Mouse (Mus musculus) limb, embryonic 14.5 days (tissue): ENCODE measurements around the gene Szrd1. TPM values are rescaled to one million over a fixed set of nuclear protein-coding genes. Genes with fewer than 3 reads are reported as not detected.

Source experiments
- ATAC-seq: fragments of 200-750 bp; cut with Nextera tagmentation; 2 replicates; pipeline ENCODE4 v1.8.0; 2017; ENCODE audit warnings: low read depth, moderate number of reproducible peaks, moderate TSS enrichment; ENCODE audit not compliant: low FRiP score
- DNase-seq: peaks from one replicate; pipeline ENCODE4 v3.0.0-alpha.2; 2015; ENCODE audit warnings: low spot score
- H3K27ac ChIP-seq: fragments of 300-500 bp; sonication (generic); replicated peaks from 2 replicates; pipeline ENCODE4 v1.5.1; 2014; ENCODE audit warnings: low read depth, mild to moderate bottlenecking, low read length, moderate library complexity, mixed read lengths
- H3K27me3 ChIP-seq: fragments of 300-500 bp; sonication (generic); 2 replicates; pipeline ENCODE4 v1.6.1; 2014; ENCODE audit warnings: low read length, mixed read lengths; ENCODE audit not compliant: control insufficient read depth, insufficient read depth
- H3K36me3 ChIP-seq: fragments of 300-500 bp; sonication (generic); 2 replicates; pipeline ENCODE4 v1.6.1; 2014; ENCODE audit warnings: mild to moderate bottlenecking, low read length, moderate library complexity, mixed read lengths; ENCODE audit not compliant: control insufficient read depth, insufficient read depth
- H3K4me1 ChIP-seq: fragments of 300-500 bp; sonication (generic); 2 replicates; pipeline ENCODE4 v1.6.1; 2014; ENCODE audit warnings: antibody characterized with exemption, low read length, mixed read lengths; ENCODE audit not compliant: control insufficient read depth, insufficient read depth
- H3K4me2 ChIP-seq: fragments of 300-500 bp; sonication (generic); replicated peaks from 2 replicates; pipeline ENCODE4 v1.6.1; 2014; ENCODE audit warnings: low read depth, mild to moderate bottlenecking, low read length, moderate library complexity; ENCODE audit not compliant: severe bottlenecking
- H3K4me3 ChIP-seq: fragments of 300-500 bp; sonication (generic); replicated peaks from 2 replicates; pipeline ENCODE4 v1.5.1; 2014; ENCODE audit warnings: low read length
- H3K9ac ChIP-seq: fragments of 300-500 bp; sonication (generic); 2 replicates; pipeline ENCODE4 v1.6.1; 2014; ENCODE audit warnings: mild to moderate bottlenecking, low read depth, low read length, moderate library complexity; ENCODE audit not compliant: severe bottlenecking
- H3K9me3 ChIP-seq: fragments of 300-500 bp; sonication (generic); 2 replicates; pipeline ENCODE4 v1.6.1; 2016; ENCODE audit warnings: low read length; ENCODE audit not compliant: control insufficient read depth
- POLR2A ChIP-seq: fragments of 200-500 bp; IDR thresholded peaks from 2 replicates; pipeline ENCODE4 v1.8.0; 2012; ENCODE audit warnings: inconsistent platforms, mild to moderate bottlenecking, moderate library complexity, borderline replicate concordance; ENCODE audit not compliant: insufficient read depth, insufficient read length; ENCODE audit errors: extremely low read depth
- WGBS: fragments of 180-500 bp; shearing (Covaris S2); extraction: QIAGEN DNeasy Blood & Tissue Kit; methylation state at CpG from one replicate; pipeline ENCODE4 v1.1.7; 2014; 5-methylcytosine and 5-hydroxymethylcytosine counted together
- polyA plus RNA-seq, 2 experiments: library from polyadenylated mRNA; depleted of rRNA in 1 of 2; stranded (reverse) in 1 of 2; unstranded in 1 of 2; fragments of >200 nt; fragmentation: Nextera tagmentation in 1 of 2; extraction: Ambion mirVana in 1 of 2; gene quantifications; 2 replicates each; pipeline versions ENCODE4 v1.2.1 to v1.2.3; 2012 to 2014

The Szrd1 gene
- polyA plus RNA-seq, 2 experiments: 38.6 to 63.7 TPM

DNA sequence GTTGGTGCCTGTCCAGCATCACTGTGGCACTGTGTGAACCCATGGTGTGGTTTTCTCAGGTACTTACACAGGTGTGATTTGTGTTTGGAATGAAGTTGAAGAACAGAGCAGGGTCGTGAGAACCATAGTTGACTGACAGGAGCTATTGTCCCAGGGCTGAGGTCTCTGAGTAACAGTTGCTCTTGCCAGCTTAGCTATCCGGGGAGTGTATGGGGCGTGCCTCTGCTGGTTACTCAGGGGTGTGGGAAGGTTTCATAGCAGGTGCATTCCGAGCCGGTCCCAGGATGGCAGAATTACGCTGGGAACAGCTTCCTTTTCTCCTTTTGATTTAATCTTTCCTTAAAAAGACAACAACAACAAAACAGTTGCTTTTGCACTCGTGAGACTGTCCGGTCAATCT is 41.3 kb upstream of the Szrd1 start:
- Histone ChIP-seq H3K4me2 (no peak overlapping the region), H3K4me3 (no peak overlapping the region), H3K36me3 (peaks cover 58% of the 10 kb centered on the region), H3K9me3 (no peaks in the 10 kb centered on the region), H3K9ac (no peak overlapping the region), H3K27ac (no peak overlapping the region), H3K4me1 (peaks cover 4% of the 10 kb centered on the region), H3K27me3 (no peaks in the 10 kb centered on the region)
- TF ChIP-seq POLR2A: no peak
- DNase-seq (no peak), ATAC-seq (no peak)
- 90% methylated on average over 8 of the region's 8 CpGs for WGBS

DNA sequence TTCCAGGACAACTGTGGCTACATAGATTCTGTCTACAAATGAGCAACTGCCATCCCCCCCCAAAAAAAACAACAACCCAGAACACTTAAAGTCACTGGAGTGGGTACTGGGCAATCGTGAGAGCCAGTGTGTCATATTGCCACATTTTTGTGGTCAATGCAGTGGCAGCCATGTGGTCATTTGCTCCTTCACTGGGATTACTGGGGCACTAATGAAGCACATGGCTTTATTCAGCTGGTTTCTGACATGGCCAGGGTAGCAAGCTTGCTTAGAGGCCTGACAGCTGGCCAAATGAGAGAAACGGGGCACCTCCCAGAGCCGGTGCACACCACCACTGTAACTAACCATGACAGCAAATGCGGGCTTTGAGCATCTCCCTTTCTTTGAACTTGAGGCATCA is 38.9 kb upstream of the Szrd1 start:
- Histone ChIP-seq H3K27me3 (no peaks in the 10 kb centered on the region), H3K4me1 (no peaks in the 10 kb centered on the region), H3K36me3 (peaks cover 54% of the 10 kb centered on the region)

DNA sequence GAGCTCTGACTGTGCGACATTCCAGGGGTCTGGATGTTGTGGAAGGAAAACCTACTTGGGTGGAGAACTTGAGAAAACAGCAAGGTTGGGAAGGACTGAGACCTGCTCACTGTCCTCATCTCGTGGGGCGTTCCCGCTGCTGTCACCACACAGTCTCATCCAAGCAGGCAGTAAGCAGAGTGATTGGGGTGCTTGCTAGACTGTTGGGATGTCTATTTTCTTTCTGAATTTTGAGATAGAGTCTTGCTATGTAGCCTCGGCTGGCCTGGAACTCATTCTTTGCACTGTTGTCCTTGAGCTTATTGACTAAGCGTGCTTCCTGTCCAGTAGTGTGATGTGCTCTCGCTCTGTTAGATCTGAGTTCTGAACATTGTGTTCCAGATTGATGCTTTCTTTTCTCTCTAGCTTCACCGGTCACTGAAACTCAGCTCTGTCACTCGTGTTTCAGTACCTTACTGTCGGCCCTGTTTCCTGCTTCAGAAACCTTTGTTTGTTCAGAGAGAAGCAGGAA is 36.8 kb upstream of the Szrd1 start:
- no peak overlapping the region for H3K4me2 ChIP-seq
- H3K27ac ChIP-seq: no peak overlapping the region; the same call in 1 of the 2 replicates
- H3K9me3 ChIP-seq: no peaks in the 10 kb centered on the region
- no peak for ATAC-seq
- peaks cover 53% of the 10 kb centered on the region for H3K36me3 ChIP-seq
- no peak overlapping the region for H3K9ac ChIP-seq
- DNase-seq: no peak
- no peaks in the 10 kb centered on the region for H3K27me3 ChIP-seq
- 92% methylated on average over 10 of the region's 10 CpGs for WGBS
- no peak for TF ChIP-seq POLR2A
- no peaks in the 10 kb centered on the region for H3K4me1 ChIP-seq
- no peak overlapping the region for H3K4me3 ChIP-seq

More for the DNA sequence above, 38.9 kb upstream of the Szrd1 start:
- Histone ChIP-seq H3K27ac (no peak overlapping the region), H3K9ac (no peak overlapping the region), H3K4me3 (no peak overlapping the region), H3K9me3 (no peaks in the 10 kb centered on the region), H3K4me2 (no peak overlapping the region)
- ATAC-seq (no peak), DNase-seq (no peak)
- TF ChIP-seq POLR2A: no peak
- WGBS: 77% methylated on average over 4 of the region's 4 CpGs

DNA sequence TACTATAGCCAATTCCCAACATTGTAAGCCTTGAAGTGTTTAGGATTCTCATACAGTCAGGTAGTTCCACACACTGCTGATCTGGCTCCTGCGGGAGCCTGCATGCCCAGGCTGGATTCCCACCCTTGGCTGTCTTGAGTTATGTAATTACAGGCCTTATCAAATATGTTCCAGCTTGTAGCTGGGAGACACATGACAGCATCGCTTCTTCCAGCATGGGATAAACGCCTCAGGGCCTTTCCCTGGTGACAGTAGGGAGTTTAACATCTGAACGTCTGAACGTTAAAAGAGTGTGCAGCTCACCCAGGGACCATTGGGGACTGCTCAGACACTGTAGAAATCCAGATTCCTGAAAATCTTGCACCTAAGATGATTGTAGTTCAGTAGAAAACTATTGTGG is 36.2 kb upstream of the Szrd1 start:
- 72% methylated on average over 5 of the region's 5 CpGs for WGBS
- H3K9ac ChIP-seq: no peak overlapping the region
- TF ChIP-seq POLR2A: no peak
- ATAC-seq (no peak), DNase-seq (peak; percentile 34)
- H3K27ac ChIP-seq: no peak overlapping the region
- H3K27me3 ChIP-seq: no peaks in the 10 kb centered on the region
- no peaks in the 10 kb centered on the region for H3K4me1 ChIP-seq
- H3K9me3 ChIP-seq: no peaks in the 10 kb centered on the region
- H3K4me3 ChIP-seq: no peak overlapping the region
- H3K4me2 ChIP-seq: no peak overlapping the region
- peaks cover 53% of the 10 kb centered on the region for H3K36me3 ChIP-seq

DNA sequence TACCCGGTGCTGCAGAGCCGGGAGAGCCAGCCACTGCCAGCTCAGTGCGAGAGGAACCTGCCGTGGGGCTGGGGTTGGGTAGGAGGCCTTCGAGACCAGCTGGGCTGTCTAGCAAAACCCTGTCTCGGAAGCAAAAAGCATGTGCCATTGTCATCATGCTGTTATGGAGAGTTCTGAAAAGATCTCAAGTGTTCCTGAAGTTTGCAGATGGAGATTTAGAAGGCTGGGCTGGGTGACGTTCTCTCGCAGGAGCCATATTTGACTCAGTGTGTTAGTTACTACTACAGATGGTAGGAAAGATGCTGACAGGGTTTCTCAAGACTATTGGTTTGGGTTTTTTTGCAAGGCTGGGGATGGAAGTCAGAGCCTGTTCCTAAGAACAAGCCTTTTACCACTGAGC is 32.5 kb upstream of the Szrd1 start:
- Histone ChIP-seq H3K36me3 (peaks cover 49% of the 10 kb centered on the region), H3K27ac (no peak overlapping the region), H3K9me3 (no peaks in the 10 kb centered on the region), H3K4me3 (no peak overlapping the region), H3K27me3 (no peaks in the 10 kb centered on the region), H3K4me1 (no peaks in the 10 kb centered on the region), H3K9ac (no peak overlapping the region), H3K4me2 (no peak overlapping the region)
- no peak for TF ChIP-seq POLR2A
- DNase-seq (no peak), ATAC-seq (no peak)
- WGBS: 88% methylated on average over 8 of the region's 8 CpGs

DNA sequence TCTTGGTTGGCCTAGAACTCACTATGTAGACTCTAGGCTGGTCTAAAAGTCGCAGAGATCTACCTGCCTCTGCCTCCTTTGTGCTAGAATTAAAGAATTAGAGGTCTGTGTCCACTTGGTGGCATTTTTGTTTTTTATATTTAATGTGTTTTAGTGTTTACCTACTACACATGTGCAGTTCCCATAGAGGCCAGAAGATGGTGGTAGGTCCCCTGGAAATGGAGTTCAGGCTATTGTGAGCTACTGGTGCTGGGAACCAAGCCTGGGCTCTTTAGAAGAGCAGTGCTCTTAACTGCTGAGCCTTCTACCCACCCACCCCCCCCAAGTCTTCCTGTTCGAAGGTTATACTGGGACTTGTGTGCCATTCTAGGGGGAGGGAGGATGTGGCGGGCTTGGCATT is 27.6 kb upstream of the Szrd1 start:
- no peak for TF ChIP-seq POLR2A
- DNase-seq: no peak
- no peaks in the 10 kb centered on the region for H3K9me3 ChIP-seq
- no peak overlapping the region for H3K27ac ChIP-seq
- no peak for ATAC-seq
- no peak overlapping the region for H3K4me2 ChIP-seq
- H3K27me3 ChIP-seq: no peaks in the 10 kb centered on the region
- 93% methylated on average over 3 of the region's 3 CpGs for WGBS
- H3K36me3 ChIP-seq: peaks cover 30% of the 10 kb centered on the region
- H3K4me3 ChIP-seq: no peak overlapping the region
- no peak overlapping the region for H3K9ac ChIP-seq
- H3K4me1 ChIP-seq: no peaks in the 10 kb centered on the region
